Mouse (Mus musculus): ENCODE measurements at regions not wholly inside any gene's neighbourhood (a gene's known extent, or its start where the extent isn't known, plus 50 kb on each side); places are given as distances from the start of the nearest gene placed in this dataset.

DNA sequence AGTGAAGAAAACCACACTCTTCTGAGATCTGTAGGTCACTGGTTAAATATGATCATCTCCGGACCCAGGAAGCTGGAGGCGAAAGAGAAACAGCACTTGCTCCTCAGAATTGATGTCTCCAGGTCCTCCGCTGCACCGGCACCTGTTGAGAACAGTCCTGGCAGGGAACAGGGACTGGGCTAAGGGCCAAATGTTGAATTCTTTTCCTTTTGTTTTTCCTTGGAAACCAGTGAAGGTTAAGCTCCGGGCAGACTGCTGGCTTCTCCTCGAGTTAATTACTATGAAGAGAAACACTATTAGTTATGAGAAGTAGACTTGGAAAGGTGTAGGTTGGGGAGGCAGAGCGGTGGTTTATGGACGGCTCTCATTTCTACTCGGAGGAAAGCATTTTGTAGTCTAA is 242.7 kb downstream of the Rngtt start:
- H3K27ac ChIP-seq (ENCODE audit: insufficient read depth, low read length) = no peak overlapping the region
- H3K4me3 ChIP-seq (ENCODE audit: insufficient read depth, low read length) = no peak overlapping the region
- TF ChIP-seq CTCF (IDR thresholded peaks at IDR 0.05; ENCODE audit: extremely low read depth, insufficient read depth, low read length) (no peak), POLR2A (IDR thresholded peaks at IDR 0.05; ENCODE audit: extremely low read depth, insufficient read depth, low read length) (no peak)
- no peaks in the 10 kb centered on the region for H3K4me1 ChIP-seq (ENCODE audit: control insufficient read depth, insufficient read depth, low read length)

- H3K4me1 ChIP-seq (ENCODE audit: control insufficient read depth, insufficient read depth, low read length) = no peaks in the 10 kb centered on the region
Measured at GRCm38 (mm10) chr4:33554606-33555005, 244.5 kb downstream of the Rngtt start.

DNA sequence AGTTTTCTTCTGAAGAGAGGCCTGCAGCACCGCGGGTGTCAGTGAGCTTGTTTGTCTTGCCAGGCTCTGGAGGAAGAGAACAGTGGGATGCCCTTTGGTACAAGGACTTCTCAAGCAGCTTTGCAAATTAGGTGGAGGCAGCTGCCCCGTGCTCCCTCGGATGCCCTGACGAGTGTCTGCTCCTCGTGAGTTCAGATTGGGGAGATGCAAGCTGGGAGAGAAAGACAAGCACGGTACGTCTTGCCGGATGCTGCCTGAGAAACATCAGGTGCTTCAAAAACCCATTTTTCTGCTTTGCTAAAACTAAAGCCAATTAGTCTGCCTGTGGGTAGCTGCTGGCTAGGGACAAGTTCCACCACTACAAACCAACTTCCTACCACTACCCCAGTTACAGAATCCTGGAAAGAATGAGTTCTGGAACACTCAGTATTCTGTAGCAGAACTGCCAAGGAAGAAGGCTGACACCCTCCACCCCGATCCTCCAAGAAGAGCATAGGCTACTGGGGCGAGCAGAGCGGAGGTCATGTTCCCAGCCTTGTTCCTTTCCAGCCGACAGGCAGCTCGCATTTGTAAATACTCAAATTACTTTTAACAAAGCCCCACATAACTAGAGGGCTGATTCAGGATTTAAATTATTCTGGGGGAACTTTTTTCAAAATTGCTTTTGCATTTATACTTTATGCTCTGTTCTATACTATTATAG is 245.3 kb downstream of the Rngtt start:
- TF ChIP-seq CTCF (IDR thresholded peaks at IDR 0.05; ENCODE audit: extremely low read depth, insufficient read depth, low read length) = no peak
- no peak for TF ChIP-seq POLR2A (IDR thresholded peaks at IDR 0.05; ENCODE audit: extremely low read depth, insufficient read depth, low read length)
- Histone ChIP-seq H3K4me1 (ENCODE audit: control insufficient read depth, insufficient read depth, low read length) (no peaks in the 10 kb centered on the region), H3K4me3 (ENCODE audit: insufficient read depth, low read length) (no peak overlapping the region), H3K27ac (ENCODE audit: insufficient read depth, low read length) (no peak overlapping the region)

More at GRCm38 (mm10) chr4:33554606-33555005, 244.5 kb downstream of the Rngtt start:
- no peak overlapping the region for H3K27ac ChIP-seq (ENCODE audit: insufficient read depth, low read length)
- H3K4me3 ChIP-seq (ENCODE audit: insufficient read depth, low read length) = no peak overlapping the region
- no peak for TF ChIP-seq POLR2A (IDR thresholded peaks at IDR 0.05; ENCODE audit: extremely low read depth, insufficient read depth, low read length)
- no peak for TF ChIP-seq CTCF (IDR thresholded peaks at IDR 0.05; ENCODE audit: extremely low read depth, insufficient read depth, low read length)

DNA sequence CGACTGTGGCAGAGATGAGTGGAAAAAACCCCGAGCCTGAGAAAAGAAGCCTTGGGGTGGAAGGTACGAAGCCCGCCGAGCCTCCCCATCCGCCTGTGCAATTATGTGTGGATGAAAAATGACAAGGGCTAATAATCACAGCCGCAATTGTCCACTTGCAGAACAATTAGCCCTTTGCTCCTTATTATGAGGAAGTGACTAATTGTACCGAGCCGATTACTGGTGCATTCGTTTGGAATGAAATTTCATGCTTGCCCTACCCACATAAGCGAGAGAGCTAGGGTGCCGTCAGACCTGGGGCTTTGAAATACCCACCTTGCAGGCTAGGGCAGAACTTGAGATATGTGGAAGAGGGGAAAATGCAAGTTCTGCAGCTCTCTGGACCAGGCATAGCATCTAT is 245.9 kb downstream of the Rngtt start:
- TF ChIP-seq CTCF (IDR thresholded peaks at IDR 0.05; ENCODE audit: extremely low read depth, insufficient read depth, low read length) = no peak
- TF ChIP-seq POLR2A (IDR thresholded peaks at IDR 0.05; ENCODE audit: extremely low read depth, insufficient read depth, low read length) = no peak
- Histone ChIP-seq H3K4me3 (ENCODE audit: insufficient read depth, low read length) (no peak overlapping the region), H3K4me1 (ENCODE audit: control insufficient read depth, insufficient read depth, low read length) (no peaks in the 10 kb centered on the region), H3K27ac (ENCODE audit: insufficient read depth, low read length) (no peak overlapping the region)

DNA sequence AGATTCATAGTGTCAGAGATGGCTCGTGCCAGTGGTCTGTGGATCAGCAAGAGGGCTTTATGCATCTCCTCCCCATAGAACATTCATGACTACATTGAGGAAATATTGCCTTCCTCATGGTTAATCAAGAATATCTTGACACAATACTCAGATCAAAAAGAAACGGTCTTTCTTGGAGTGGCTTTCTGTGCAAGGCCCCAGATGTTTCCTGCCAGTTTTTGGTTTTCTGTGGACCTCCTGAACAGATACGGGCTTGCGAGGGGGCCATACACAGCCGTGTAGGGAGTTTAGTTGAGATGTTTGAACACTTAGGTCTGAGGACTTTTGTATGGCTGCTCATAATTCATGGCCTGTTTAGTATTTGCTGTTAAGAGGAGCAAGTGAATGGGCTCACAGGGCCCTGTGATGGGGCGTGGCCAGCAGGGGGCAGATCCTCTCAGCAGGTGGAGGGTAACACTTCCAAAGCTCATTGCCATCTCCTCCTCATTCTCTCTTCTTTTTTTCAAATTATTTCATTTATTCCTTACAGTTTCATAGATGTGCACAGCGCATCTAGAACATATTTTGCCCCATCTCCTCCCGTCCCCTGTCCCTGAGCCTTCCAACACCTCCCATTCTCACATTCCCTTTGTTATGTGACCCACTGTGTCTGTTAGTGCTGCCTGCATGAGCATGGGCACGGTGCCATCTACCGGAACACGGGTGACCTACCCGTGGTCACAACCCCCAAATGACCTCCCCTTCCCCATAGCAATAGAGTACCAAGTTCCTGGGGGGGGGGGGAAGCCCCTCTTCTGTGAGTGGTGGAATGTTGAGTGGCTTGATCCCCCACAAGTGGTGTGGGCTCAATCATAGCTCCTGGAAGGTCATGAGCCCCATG is 246.8 kb downstream of the Rngtt start:
- no peak overlapping the region for H3K27ac ChIP-seq (ENCODE audit: insufficient read depth, low read length)
- no peaks in the 10 kb centered on the region for H3K4me1 ChIP-seq (ENCODE audit: control insufficient read depth, insufficient read depth, low read length)
- H3K4me3 ChIP-seq (ENCODE audit: insufficient read depth, low read length) = no peak overlapping the region
- TF ChIP-seq POLR2A (IDR thresholded peaks at IDR 0.05; ENCODE audit: extremely low read depth, insufficient read depth, low read length) (no peak), CTCF (IDR thresholded peaks at IDR 0.05; ENCODE audit: extremely low read depth, insufficient read depth, low read length) (no peak)

GRCm38 (mm10) chr4:33570274-33570673 is 260.2 kb downstream of the Rngtt start:
- TF ChIP-seq POLR2A (IDR thresholded peaks at IDR 0.05; ENCODE audit: extremely low read depth, insufficient read depth, low read length) = no peak
- TF ChIP-seq CTCF (IDR thresholded peaks at IDR 0.05; ENCODE audit: extremely low read depth, insufficient read depth, low read length) = no peak
- no peak overlapping the region for H3K4me3 ChIP-seq (ENCODE audit: insufficient read depth, low read length)
- no peaks in the 10 kb centered on the region for H3K4me1 ChIP-seq (ENCODE audit: control insufficient read depth, insufficient read depth, low read length)
- no peak overlapping the region for H3K27ac ChIP-seq (ENCODE audit: insufficient read depth, low read length)

DNA sequence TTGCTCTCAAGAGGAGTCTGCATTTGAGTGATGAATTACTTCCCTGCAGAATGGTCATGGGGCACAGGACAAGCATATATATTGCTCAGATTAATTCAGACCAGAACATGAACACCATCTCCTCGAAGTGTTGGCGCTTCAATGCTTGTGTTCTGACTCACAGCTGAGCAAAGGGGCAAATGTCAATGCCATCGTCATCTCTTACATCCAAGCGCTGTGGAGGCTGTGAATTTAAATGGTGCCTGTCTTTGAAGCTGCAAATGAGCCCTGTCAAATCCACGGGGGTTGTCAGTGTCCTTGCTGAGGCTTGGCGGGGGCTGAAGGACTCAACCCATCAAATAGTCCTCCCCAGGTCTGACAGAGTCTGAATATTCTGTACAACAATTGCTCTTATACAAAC is 261.2 kb downstream of the Rngtt start:
- TF ChIP-seq CTCF (IDR thresholded peaks at IDR 0.05; ENCODE audit: extremely low read depth, insufficient read depth, low read length) = no peak
- no peak for TF ChIP-seq POLR2A (IDR thresholded peaks at IDR 0.05; ENCODE audit: extremely low read depth, insufficient read depth, low read length)
- H3K4me3 ChIP-seq (ENCODE audit: insufficient read depth, low read length) = no peak overlapping the region
- no peaks in the 10 kb centered on the region for H3K4me1 ChIP-seq (ENCODE audit: control insufficient read depth, insufficient read depth, low read length)
- H3K27ac ChIP-seq (ENCODE audit: insufficient read depth, low read length) = no peak overlapping the region

DNA sequence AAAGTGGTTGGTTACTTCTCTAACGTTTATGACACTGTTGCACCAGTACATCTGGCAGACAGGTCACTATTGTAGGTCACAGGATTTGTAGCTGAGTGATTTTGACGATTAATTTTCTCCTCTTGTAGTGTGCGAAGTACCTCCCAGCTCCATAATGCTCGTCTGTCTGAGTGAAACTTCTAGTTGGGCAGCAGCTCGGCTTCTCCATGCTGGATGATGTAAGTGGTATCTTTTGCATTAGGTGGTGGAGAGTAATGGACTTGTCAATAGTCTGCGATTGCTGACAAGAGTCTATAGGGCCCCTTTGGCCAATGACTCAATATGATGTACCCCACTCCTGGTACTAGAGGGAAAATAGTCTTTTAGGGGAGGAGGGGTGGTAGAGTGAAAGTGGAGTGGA is 267.5 kb downstream of the Rngtt start:
- Histone ChIP-seq H3K4me1 (ENCODE audit: control insufficient read depth, insufficient read depth, low read length) (no peaks in the 10 kb centered on the region), H3K4me3 (ENCODE audit: insufficient read depth, low read length) (no peak overlapping the region), H3K27ac (ENCODE audit: insufficient read depth, low read length) (no peak overlapping the region)
- TF ChIP-seq POLR2A (IDR thresholded peaks at IDR 0.05; ENCODE audit: extremely low read depth, insufficient read depth, low read length) (no peak), CTCF (IDR thresholded peaks at IDR 0.05; ENCODE audit: extremely low read depth, insufficient read depth, low read length) (no peak)

DNA sequence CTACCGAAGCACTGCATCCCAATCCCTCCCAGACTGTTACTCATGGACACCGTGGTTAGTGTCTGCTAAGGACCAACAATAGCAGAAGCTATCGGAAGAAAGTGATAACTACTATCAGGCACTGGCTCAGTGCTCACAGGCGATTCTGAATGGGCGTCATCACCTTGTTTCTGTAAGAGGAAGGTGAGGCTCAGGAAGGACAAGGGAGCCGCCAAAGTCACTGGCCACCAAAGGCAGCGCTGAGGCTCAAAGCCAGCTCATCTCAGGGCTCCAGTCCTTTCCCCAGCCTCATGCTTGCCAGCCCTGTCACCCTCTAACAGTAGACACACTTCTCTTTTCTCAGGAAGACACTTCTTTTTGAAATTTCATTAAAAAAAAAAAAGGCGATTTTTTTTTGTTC is 270.4 kb downstream of the Rngtt start:
- Histone ChIP-seq H3K27ac (ENCODE audit: insufficient read depth, low read length) (no peak overlapping the region), H3K4me3 (ENCODE audit: insufficient read depth, low read length) (no peak overlapping the region), H3K4me1 (ENCODE audit: control insufficient read depth, insufficient read depth, low read length) (peaks cover 1% of the 10 kb centered on the region; the same call in 1 of the 2 replicates)
- TF ChIP-seq CTCF (IDR thresholded peaks at IDR 0.05; ENCODE audit: extremely low read depth, insufficient read depth, low read length) (no peak), POLR2A (IDR thresholded peaks at IDR 0.05; ENCODE audit: extremely low read depth, insufficient read depth, low read length) (no peak)

Measured in cortical plate, adult 2 months (tissue).